Mouse (Mus musculus): ENCODE data around the gene Edf1. TPM values are rescaled to one million over a fixed set of nuclear protein-coding genes. Genes with fewer than 3 reads are reported as not detected.

The Edf1 gene
- polyA plus RNA-seq, 1 experiment from 2014 or later, result 364 TPM

DNA sequence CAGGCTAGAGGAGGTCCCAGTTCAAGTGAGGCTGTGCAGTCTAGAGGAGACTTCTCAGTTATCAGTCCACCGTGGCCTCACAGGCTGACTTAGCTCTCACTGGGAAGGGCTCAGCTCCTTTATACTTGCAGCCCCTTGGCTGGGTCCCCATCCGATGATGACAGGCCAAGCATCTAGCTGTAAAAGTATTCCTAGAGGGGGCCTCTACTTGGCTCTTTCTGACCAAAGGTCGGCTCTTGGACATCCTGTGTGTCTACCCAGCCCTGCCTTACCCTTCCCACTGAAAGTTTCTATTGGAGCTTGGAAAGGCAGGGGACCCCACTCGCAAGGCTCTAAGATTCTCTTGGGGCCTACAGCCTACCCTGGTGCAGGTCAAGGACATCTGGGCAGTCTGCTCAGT is 13.6 kb downstream of the Edf1 start:
- H3K4me1 ChIP-seq, result peaks cover 29% of the 10 kb centered on the region
- no peak for DNase-seq (ENCODE audit: low spot score)
- no peak overlapping the region for H3K4me3 ChIP-seq
- H3K9me3 ChIP-seq (replicated peaks), result no peaks in the 10 kb centered on the region
- H3K27ac ChIP-seq (replicated peaks), result no peak overlapping the region
- H3K27me3 ChIP-seq (ENCODE audit: low read depth, poor library complexity, severe bottlenecking), result peaks cover 9% of the 10 kb centered on the region
- peaks cover 73% of the 10 kb centered on the region for H3K36me3 ChIP-seq
- WGBS, result 92% methylated on average over 4 of the region's 4 CpGs

DNA sequence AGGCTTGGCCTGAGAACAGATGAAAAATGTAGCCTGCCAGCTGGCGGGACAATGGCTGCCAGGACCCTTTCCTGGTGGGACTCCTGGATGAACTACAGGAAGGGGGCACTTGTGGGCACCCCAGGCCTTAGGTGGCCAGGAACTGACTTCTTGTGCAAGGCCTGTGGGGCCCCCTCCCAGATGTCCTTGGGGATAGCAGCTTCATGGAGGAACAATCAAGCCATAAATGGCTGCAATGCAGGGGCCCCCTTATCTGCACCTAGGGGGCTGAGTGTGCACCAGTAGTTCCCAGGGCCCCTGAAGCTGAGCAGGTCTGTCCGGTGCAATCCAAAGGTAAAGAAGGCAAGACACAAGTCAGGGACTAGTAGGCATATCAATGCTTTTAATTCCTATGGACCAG is 15.4 kb downstream of the Edf1 start:
- H3K27ac ChIP-seq (replicated peaks), result no peak overlapping the region
- DNase-seq (ENCODE audit: low spot score), result no peak
- H3K36me3 ChIP-seq, result peaks cover 54% of the 10 kb centered on the region
- H3K4me3 ChIP-seq, result peak overlapping the region; percentile 75
- 97% methylated on average over 2 of the region's 2 CpGs for WGBS
- peaks cover 48% of the 10 kb centered on the region for H3K4me1 ChIP-seq
- H3K9me3 ChIP-seq (replicated peaks), result no peaks in the 10 kb centered on the region
- H3K27me3 ChIP-seq (ENCODE audit: low read depth, poor library complexity, severe bottlenecking), result peaks cover 28% of the 10 kb centered on the region

DNA sequence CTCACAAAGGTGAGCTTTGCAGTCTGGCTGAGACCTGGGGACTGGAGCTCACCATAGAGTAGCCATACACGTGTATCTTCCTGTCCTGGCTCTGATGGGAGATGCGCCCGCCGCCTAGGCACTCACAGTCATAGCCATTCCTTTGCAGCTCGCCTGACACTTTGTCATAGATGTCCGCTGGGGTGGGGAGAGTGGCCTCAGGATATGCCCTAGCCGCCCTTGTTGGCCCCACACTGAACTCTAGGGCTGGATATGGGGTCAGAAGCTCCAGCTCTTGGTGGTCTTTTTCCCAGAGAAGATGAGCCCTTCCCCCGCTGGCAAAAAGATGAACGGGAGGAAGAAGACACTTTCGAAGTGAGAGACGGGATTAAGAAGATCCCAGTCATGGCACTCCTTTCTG is 16.5 kb downstream of the Edf1 start:
- 21% methylated on average over 11 of the region's 11 CpGs for WGBS
- DNase-seq (ENCODE audit: low spot score), result no peak

DNA sequence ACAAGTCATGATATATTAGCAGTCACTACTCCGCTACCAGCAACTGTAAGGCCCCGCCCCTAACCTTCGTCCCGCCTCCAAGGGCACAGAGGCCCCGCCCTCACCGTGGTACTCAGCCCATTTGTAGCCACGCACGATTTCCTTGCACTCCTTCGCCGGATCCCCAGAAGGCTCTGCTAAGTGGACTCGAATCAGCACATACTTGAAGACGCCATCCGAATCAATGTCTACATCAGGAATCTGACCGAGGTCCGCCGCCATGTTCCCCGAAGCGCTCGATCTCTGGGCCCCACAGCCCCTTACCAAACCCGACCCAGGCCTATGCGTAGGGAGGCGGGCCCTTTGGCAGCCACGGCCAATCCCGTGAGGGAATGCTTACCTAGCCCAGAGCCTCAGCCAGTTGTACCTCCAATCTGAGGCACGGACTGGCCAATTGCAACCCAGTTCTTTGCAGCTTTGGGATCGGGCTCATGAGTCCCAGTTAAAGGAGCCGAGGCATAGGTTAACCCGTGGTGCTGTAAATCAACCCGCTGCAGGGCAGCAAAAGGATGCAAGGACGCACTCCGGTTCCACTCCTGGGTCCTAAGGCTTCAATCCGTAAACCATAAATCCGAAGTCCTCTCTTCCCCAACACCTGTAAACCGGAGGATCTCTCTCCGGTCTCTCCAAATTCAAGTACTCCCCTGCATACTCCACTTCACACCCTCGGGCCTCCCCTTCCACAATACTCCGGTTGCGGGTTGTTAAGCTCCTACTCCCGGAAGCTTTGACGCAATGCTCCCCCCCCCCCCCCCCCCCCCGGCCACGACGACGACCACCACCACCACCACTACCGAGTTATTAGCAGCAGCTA is 17.2 kb downstream of the Edf1 start, which contains the start of the genes Mamdc4 and Phpt1:
Gene Mamdc4, minus strand, starts transcription at position 267 of the 853 bp plus-strand sequence.
Gene Phpt1, minus strand, starts transcription at position 646 of the 853 bp plus-strand sequence.
- Histone ChIP-seq H3K27me3 (ENCODE audit: low read depth, poor library complexity, severe bottlenecking) (peaks cover 45% of the 10 kb centered on the region), H3K36me3 (peaks cover 37% of the 10 kb centered on the region), H3K4me1 (peaks cover 65% of the 10 kb centered on the region), H3K27ac (replicated peaks) (peak within 1 kb of the TSS; percentile 90), H3K9me3 (replicated peaks) (no peaks in the 10 kb centered on the region), H3K4me3 (peak within 1 kb of the TSS; percentile 75)
- under 1% methylated on average over 45 of the region's 45 CpGs for WGBS
- peak; percentile 97 for DNase-seq (ENCODE audit: low spot score)

More for the DNA sequence above, 16.5 kb downstream of the Edf1 start:
- peaks cover 39% of the 10 kb centered on the region for H3K27me3 ChIP-seq (ENCODE audit: low read depth, poor library complexity, severe bottlenecking)
- no peaks in the 10 kb centered on the region for H3K9me3 ChIP-seq (replicated peaks)
- peaks cover 43% of the 10 kb centered on the region for H3K36me3 ChIP-seq
- H3K4me1 ChIP-seq, result peaks cover 58% of the 10 kb centered on the region
- H3K4me3 ChIP-seq, result peak overlapping the region; percentile 75
- H3K27ac ChIP-seq (replicated peaks), result peak overlapping the region; percentile 90

DNA sequence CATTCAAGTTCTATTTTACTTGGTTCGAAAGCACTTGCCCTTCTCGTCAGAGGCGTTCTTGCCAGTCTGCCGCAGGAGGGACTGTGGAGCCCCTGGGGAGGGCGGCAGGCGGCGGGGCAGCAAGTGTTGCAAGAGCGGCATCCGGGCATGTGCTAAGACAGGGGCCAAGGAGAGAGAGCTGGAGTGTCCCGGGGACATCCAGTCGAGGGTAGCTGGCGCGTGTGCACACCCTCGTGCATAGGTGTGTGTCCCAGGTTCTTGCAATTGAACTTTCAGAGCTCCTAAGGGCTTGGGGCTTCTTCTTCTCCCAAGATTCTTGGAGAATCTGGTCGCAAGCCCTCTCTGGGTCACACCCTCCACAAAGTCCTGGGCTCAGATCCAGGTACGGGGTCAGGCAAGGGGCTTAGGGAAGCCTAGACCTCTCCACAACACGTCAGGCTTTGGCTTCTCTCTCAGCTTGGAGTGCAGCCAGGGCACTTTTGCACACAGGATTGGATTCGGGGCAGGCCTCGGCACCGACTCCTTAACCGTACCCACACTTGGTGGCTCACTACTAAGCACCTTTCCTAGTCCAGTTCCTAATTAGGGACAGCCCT is 17.9 kb downstream of the Edf1 start:
- H3K27ac ChIP-seq (replicated peaks), result peak overlapping the region; percentile 90
- H3K4me3 ChIP-seq, result peak overlapping the region; percentile 75
- H3K4me1 ChIP-seq, result peaks cover 70% of the 10 kb centered on the region
- no peak for DNase-seq (ENCODE audit: low spot score)
- peaks cover 52% of the 10 kb centered on the region for H3K27me3 ChIP-seq (ENCODE audit: low read depth, poor library complexity, severe bottlenecking)
- H3K36me3 ChIP-seq, result peaks cover 29% of the 10 kb centered on the region
- H3K9me3 ChIP-seq (replicated peaks), result no peaks in the 10 kb centered on the region
- WGBS, result 15% methylated on average over 21 of the region's 21 CpGs

DNA sequence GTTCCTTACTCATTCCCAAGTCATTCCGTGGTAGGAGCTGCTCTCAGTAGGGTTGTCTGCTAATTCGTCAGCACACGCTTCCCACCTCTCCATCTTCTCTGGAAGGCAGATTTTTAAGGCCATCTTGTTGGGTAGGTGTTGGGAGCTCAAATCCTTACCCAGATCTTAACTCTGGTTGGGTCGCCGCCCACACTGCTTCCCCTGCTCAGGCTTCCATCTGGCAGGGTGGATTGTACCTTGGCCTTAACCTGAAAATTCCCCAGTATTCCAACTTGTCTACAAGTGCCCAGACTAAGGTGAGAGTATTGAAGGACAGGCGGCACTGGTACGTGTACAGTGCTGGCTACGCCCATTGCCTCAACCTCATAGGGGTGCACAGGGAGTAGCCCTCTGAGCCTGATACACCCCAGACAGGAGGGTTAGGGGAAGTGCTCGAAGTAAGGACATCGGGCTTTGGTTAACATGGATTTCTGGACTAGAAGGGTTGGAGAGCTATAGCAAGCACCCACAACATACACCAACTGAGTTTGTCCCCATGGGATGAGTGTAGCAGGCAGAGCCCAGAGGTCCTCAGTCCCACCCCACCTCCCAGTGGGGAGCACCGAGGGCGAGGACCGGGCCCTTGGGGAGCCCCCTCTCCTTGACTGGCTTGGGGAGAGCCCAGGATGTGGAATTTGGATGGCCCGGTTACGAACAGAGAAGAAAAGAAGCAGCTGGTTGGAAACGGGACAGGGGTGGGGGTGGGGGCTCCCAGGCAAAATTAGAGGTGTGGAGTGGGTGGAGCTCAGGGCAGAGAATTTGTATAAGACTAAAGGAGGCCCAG is 18.6 kb downstream of the Edf1 start:
- peaks cover 22% of the 10 kb centered on the region for H3K36me3 ChIP-seq
- 69% methylated on average over 16 of the region's 16 CpGs for WGBS
- H3K27ac ChIP-seq (replicated peaks), result no peak overlapping the region
- H3K27me3 ChIP-seq (ENCODE audit: low read depth, poor library complexity, severe bottlenecking), result peaks cover 60% of the 10 kb centered on the region
- peaks cover 76% of the 10 kb centered on the region for H3K4me1 ChIP-seq
- peak overlapping the region; percentile 75 for H3K4me3 ChIP-seq
- H3K9me3 ChIP-seq (replicated peaks), result no peaks in the 10 kb centered on the region
- no peak for DNase-seq (ENCODE audit: low spot score)

DNA sequence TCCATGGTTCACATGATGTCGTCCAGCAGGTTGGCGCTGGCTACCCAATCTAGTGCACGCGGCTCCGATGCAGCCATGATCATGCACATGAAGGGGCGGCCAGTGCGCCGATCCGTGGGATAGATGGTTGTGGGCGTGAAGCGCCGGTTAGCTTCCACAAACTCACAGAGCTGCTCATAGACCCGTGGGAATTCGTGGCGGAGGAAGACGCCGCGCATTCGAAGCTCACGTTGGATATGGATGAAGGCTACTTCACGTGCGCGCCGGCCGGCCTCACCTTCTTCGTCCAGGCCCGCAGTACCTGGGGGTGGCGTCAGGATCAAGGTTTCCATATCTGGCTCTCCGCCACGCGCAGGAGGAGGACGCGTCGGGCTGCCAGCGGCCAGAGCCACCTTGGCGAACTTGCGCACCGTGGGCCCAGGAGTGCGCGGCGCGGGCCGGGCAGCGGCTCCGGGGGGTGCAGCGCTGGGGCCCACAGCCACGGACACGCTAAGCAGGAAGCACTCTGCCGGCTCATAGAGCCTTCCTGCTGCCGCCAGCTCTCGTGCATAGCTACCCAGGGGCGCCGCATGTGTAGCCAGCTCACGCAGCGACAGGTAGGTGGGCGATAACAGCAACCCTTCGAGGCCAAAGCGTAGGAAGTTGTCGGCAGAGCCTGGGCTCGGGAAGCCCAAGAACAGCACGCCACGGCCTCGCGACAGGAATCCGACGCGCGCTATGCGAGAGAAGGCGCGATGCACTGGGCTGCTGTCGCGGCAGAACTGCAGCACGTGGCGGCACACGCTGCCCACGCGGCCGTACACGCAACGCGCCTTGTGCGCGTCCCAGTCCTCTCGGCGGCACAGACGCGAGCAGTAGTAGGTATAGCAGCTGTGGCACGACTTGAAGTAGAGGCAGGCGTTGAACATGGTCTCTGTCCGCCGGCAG is 19.6 kb downstream of the Edf1 start:
- peaks cover 13% of the 10 kb centered on the region for H3K36me3 ChIP-seq
- H3K4me1 ChIP-seq, result peaks cover 84% of the 10 kb centered on the region
- H3K9me3 ChIP-seq (replicated peaks), result no peaks in the 10 kb centered on the region
- H3K27ac ChIP-seq (replicated peaks), result peak overlapping the region; percentile 13; the same call in 1 of the 2 replicates
- WGBS, result 15% methylated on average over 92 of the region's 92 CpGs
- peaks cover 62% of the 10 kb centered on the region for H3K27me3 ChIP-seq (ENCODE audit: low read depth, poor library complexity, severe bottlenecking)
- DNase-seq (ENCODE audit: low spot score), result no peak
- peak overlapping the region; percentile 47 for H3K4me3 ChIP-seq

DNA sequence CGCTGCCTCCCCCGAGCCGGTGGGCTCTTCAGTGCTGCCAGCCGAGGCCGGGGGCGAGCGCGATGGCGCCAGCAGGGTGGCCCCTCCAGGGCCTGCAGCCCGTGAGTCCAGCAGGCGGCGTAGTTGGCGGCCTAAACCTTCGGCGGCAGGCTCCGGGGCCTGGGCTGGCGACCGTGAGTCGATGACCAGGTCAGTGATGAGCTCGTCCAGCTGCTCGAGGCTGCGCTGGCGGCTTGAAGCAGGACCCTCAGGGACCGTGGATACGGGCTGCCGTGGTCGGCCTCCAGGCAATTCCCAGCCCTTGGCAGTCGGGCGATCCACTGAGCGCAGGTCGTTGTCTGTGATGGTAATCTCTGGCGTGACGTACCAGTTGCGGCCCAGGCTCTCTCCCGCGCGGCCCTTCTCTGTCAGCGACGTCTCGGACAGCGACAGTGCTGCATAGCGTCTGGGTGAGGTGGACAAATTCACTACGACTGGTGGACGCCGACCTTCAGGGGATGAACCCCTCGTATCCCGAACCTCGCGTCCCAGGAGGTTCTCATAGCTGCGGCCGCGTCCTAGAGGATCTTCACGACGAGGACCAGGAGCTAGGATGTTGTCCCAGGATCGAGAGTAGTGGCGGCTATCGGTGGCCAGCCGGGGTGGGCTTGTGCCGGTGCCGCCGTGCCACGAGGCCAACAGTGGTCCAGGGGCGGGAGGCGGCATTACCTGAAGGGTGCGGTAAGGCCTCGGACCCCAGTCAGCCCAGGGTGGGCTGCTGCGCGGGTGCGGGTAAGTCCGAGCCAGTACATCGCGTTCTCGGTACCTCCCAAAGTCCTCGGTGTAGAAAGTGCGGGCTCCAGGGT is 20.5 kb downstream of the Edf1 start:
- Histone ChIP-seq H3K27me3 (ENCODE audit: low read depth, poor library complexity, severe bottlenecking) (peaks cover 62% of the 10 kb centered on the region), H3K9me3 (replicated peaks) (no peaks in the 10 kb centered on the region), H3K36me3 (peaks cover 8% of the 10 kb centered on the region), H3K27ac (replicated peaks) (0 out of 2 replicates have a peak overlapping the region, but pooled peaks have one; percentile 13), H3K4me3 (peak overlapping the region; percentile 47), H3K4me1 (peaks cover 85% of the 10 kb centered on the region)
- 4% methylated on average over 75 of the region's 75 CpGs for WGBS
- DNase-seq (ENCODE audit: low spot score), result peak; percentile 71

DNA sequence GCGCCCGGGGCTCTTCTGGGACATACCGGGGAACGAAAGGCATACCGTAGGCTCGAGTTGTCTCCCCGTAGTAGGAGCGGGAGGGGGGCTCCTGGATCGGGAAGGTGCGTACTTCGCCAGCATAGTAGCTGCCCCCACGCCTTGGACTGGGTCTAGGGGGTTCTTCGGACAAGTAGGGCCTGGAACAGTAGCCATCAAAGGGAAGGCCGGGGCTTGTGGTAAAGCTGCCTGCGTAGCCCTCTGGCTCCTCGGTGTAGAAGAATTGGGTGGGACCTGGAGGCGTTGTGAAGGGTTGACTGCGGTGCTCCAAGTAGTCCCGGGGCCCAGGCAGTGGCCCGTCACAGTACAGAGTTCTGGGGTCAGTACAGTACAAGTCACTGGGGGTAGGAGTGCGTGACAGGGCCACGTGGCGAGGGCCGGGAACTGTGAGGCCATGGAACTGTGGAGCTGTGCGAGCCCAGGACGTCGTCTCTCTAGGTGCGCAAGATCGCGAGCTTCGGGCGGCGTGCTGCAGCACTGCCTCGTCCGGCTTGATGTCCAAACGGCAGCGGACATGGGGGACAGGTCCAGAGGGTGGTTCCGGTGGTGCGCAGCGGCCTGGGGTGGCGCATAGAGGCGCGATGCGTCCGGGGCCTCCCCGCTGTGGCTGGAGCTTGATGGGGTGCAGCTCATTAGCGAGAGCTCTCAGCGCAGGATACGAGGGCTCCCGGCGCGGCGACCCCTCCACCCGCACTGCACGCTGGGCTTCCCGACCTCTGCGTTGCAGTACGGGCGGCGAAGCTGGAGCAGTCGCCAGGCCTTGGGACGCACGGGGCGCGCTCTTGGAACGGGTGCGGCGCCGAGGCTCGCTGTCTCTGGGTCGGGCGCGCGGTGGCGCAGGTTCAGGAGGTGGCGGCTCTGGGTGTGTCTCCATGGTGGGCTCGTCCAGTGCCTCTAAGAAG is 21.4 kb downstream of the Edf1 start:
- Histone ChIP-seq H3K27me3 (ENCODE audit: low read depth, poor library complexity, severe bottlenecking) (peaks cover 62% of the 10 kb centered on the region), H3K27ac (replicated peaks) (0 out of 2 replicates have a peak overlapping the region, but pooled peaks have one; percentile 13), H3K36me3 (peaks cover 13% of the 10 kb centered on the region), H3K4me1 (peaks cover 76% of the 10 kb centered on the region), H3K9me3 (replicated peaks) (no peaks in the 10 kb centered on the region), H3K4me3 (peak overlapping the region; percentile 47)
- WGBS, result 6% methylated on average over 77 of the region's 77 CpGs
- peak; percentile 42 for DNase-seq (ENCODE audit: low spot score)

DNA sequence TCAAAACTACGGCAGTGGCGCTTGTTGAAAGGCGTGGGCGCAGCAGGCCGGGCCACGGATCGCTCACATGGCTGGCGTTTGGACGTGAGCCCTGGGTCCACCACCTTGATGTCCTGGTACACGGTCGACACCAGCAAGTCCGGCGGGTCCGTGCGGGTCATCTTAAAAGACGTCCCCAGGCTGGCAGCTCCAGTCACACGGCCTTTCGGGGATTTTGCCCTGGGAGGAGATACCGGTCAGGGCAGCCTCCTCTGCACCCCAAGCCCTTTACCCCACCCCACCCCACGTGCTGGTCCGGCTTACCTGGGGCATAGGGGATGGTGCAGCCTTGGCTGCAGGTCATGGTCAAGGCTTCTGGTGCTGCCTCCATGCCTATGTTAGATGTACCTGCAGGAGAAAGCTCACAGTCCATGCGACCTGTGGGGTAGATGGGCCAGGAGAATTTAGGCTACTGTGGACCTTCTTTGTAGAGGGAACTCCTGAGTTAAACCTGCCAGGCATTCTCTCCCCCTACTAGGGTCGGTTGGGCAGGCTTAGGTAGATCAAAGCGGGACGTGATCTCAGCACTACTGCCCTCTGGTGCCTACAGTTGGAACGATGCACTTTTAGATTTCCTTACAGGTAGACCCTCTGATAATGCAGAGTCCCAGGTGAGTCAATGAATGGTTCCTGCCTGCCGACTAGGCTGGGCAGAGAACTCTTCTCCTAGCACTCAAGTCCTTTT is 22.3 kb downstream of the Edf1 start:
- Histone ChIP-seq H3K4me3 (peak overlapping the region; percentile 36), H3K9me3 (replicated peaks) (no peaks in the 10 kb centered on the region), H3K27me3 (ENCODE audit: low read depth, poor library complexity, severe bottlenecking) (peaks cover 62% of the 10 kb centered on the region), H3K27ac (replicated peaks) (no peak overlapping the region), H3K4me1 (peaks cover 73% of the 10 kb centered on the region), H3K36me3 (peaks cover 21% of the 10 kb centered on the region)
- 6% methylated on average over 27 of the region's 27 CpGs for WGBS
- DNase-seq (ENCODE audit: low spot score), result peak; percentile 33

Data from midbrain, embryonic 10.5 days (tissue).